Mouse (Mus musculus) small intestine, adult 2 months (tissue): ENCODE measurements around the gene Tcp11l2.

Experiments used
- CTCF ChIP-seq: fragments of 200-500 bp; IDR thresholded peaks from 2 replicates; pipeline ENCODE4 v1.5.1; 2012; ENCODE audit warnings: low read depth, mild to moderate bottlenecking, control low read depth, inconsistent platforms, low read length, moderate library complexity, mixed read lengths; ENCODE audit not compliant: insufficient replicate concordance, insufficient read length; ENCODE audit errors: extremely low read depth
- POLR2A ChIP-seq: fragments of 200-500 bp; IDR thresholded peaks from 2 replicates; pipeline ENCODE4 v1.6.1; 2012; ENCODE audit warnings: low read depth, mild to moderate bottlenecking, control low read depth, inconsistent platforms, low read length, moderate library complexity

DNA sequence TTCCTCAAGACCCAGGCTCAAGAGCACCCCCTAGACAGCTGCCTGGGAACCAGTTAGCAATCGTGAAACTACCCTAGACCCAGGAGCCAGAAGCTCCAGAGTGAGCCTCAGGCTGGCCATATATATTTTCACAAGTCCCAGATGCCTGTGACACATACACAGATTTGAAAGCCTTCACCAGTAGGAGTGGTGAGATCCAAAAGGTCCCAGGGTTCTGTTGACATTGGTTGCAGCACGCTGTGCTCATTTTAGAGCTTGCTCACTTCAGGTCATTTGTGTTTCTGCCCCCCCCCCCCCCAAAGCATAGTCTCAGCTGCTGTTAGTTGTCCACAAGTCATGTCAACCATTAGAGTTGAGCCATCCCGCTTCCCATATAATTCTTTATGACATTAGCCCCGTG lies 77.6 kb downstream of the Tcp11l2 start:
- no peak for TF ChIP-seq CTCF
- no peak for TF ChIP-seq POLR2A
